Mouse (Mus musculus): ENCODE measurements around the gene Gmfb. TPM values are rescaled to one million over a fixed set of nuclear protein-coding genes. Genes with fewer than 3 reads are reported as not detected.

The Gmfb gene
- polyA plus RNA-seq, 1 experiment from 2014 or later = 163 TPM

GRCm38 (mm10) chr14:46816916-46817622 lies 5.0 kb downstream of the Gmfb start:
- H3K27me3 ChIP-seq (ENCODE audit: control insufficient read depth, insufficient read depth, low read length) = no peaks in the 10 kb centered on the region
- H3K27ac ChIP-seq (ENCODE audit: low read depth, low read length) = no peak overlapping the region
- no peak overlapping the region for H3K4me3 ChIP-seq (ENCODE audit: low read depth, low read length)
- peaks cover 10% of the 10 kb centered on the region for H3K4me1 ChIP-seq (ENCODE audit: control insufficient read depth, insufficient read depth, low read length)
- no peak overlapping the region for H3K9ac ChIP-seq (replicated peaks; ENCODE audit: low read depth, low read length)
- no peak for ATAC-seq (ENCODE audit: low read depth)
- no peak overlapping the region for H3K4me2 ChIP-seq (ENCODE audit: low read depth, low read length)
- 95% methylated on average over 8 of the region's 8 CpGs for WGBS
- no peaks in the 10 kb centered on the region for H3K9me3 ChIP-seq (ENCODE audit: control insufficient read depth, low read length)
- peaks cover 6% of the 10 kb centered on the region; the same call in 1 of the 2 replicates for H3K36me3 ChIP-seq (ENCODE audit: control insufficient read depth, insufficient read depth, low read length)

DNA sequence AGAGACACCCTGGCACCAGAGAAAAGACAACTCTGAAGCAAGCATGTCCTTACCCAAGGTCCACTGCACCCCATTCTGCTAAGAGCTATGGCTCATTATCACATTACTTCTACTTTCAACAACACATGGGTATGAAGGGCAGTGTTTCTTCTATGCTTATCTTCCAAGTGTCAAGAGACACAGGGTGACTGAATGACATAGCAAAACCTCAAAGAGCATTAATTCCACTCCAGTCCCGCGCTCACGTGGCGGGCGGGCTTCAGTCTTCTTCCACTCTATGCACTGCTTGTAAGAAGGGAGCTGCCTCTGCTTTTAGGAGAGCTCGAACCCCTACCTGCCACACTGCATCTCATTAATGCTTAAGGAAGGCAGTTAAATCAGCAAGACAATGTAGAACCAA lies 6.4 kb downstream of the Gmfb start:
- Histone ChIP-seq H3K27me3 (ENCODE audit: control insufficient read depth, insufficient read depth, low read length) (no peaks in the 10 kb centered on the region), H3K36me3 (ENCODE audit: control insufficient read depth, insufficient read depth, low read length) (peaks cover 12% of the 10 kb centered on the region), H3K4me1 (ENCODE audit: control insufficient read depth, insufficient read depth, low read length) (peaks cover 3% of the 10 kb centered on the region), H3K9me3 (ENCODE audit: control insufficient read depth, low read length) (no peaks in the 10 kb centered on the region), H3K9ac (replicated peaks; ENCODE audit: low read depth, low read length) (no peak overlapping the region), H3K4me2 (ENCODE audit: low read depth, low read length) (no peak overlapping the region), H3K27ac (ENCODE audit: low read depth, low read length) (no peak overlapping the region), H3K4me3 (ENCODE audit: low read depth, low read length) (no peak overlapping the region)
- WGBS = 89% methylated on average over 6 of the region's 6 CpGs
- no peak for ATAC-seq (ENCODE audit: low read depth)

DNA sequence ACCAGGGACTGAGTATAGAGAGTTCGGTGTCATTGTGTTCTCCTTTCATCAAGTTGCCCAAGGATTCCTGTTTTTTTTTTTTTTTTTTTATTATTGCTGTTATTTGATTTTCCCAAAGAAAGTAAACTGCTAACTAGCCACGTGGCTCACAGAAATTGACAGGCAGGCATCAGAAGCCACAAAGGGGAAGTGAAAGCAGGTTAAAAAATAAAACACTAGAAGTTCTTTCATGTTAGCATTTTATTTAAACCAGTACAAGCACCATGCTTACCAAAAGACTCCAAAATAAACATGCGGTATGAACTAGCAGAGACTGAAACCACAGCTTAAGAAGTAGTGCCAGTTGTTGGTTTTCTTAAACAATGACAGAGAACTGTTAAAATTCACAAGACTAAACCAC lies 14.1 kb downstream of the Gmfb start:
- no peak overlapping the region for H3K4me2 ChIP-seq (ENCODE audit: low read depth, low read length)
- H3K27ac ChIP-seq (ENCODE audit: low read depth, low read length) = no peak overlapping the region
- peaks cover 9% of the 10 kb centered on the region for H3K36me3 ChIP-seq (ENCODE audit: control insufficient read depth, insufficient read depth, low read length)
- H3K27me3 ChIP-seq (ENCODE audit: control insufficient read depth, insufficient read depth, low read length) = no peaks in the 10 kb centered on the region
- 88% methylated on average over 3 of the region's 3 CpGs for WGBS
- H3K4me1 ChIP-seq (ENCODE audit: control insufficient read depth, insufficient read depth, low read length) = no peaks in the 10 kb centered on the region
- no peaks in the 10 kb centered on the region for H3K9me3 ChIP-seq (ENCODE audit: control insufficient read depth, low read length)
- H3K9ac ChIP-seq (replicated peaks; ENCODE audit: low read depth, low read length) = no peak overlapping the region
- no peak for ATAC-seq (ENCODE audit: low read depth)
- H3K4me3 ChIP-seq (ENCODE audit: low read depth, low read length) = no peak overlapping the region

DNA sequence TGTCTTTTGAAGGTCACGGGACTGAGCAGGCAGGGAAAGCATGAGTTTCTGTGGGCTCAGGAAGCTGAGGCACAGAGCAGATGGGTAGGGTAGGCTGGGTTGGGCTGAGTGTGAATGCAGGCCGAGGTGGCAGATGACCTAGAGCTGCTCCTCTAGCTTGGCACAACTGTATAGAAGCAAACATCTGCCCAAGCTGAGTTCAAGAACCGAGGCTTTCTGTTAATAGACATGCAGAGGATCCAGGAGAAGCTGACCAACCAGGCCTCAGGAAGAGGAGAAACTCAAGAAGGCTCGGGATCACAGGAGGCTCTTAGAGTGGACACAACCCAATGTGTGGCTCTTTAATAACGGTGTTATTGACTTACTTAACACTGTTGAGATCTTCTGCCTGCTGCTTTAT lies 15.9 kb downstream of the Gmfb start:
- peaks cover 7% of the 10 kb centered on the region for H3K36me3 ChIP-seq (ENCODE audit: control insufficient read depth, insufficient read depth, low read length)
- H3K27ac ChIP-seq (ENCODE audit: low read depth, low read length) = no peak overlapping the region
- no peak overlapping the region for H3K4me3 ChIP-seq (ENCODE audit: low read depth, low read length)
- no peaks in the 10 kb centered on the region for H3K4me1 ChIP-seq (ENCODE audit: control insufficient read depth, insufficient read depth, low read length)
- 83% methylated on average over 5 of the region's 5 CpGs for WGBS
- no peaks in the 10 kb centered on the region for H3K9me3 ChIP-seq (ENCODE audit: control insufficient read depth, low read length)
- H3K9ac ChIP-seq (replicated peaks; ENCODE audit: low read depth, low read length) = no peak overlapping the region
- no peak overlapping the region for H3K4me2 ChIP-seq (ENCODE audit: low read depth, low read length)
- no peaks in the 10 kb centered on the region for H3K27me3 ChIP-seq (ENCODE audit: control insufficient read depth, insufficient read depth, low read length)
- no peak for ATAC-seq (ENCODE audit: low read depth)

DNA sequence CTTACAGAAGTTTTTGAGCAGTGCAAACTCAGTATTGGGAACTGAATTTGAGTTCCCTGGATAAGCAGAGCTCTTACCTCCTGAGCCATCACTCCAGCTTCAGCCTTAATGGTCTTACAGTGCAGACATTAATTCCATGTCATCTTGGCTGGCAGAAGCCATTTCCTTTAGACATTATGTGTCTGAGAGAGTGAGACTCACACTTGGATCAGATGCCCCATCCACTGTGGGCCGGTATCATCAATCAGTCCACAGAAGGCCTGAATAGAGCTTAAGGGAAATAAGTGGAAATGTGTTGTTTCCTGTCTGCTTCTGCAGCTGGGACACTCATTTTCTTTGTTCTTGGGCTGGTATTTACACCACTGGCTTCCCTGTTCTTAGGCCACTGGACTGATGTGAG lies 18.3 kb downstream of the Gmfb start:
- Histone ChIP-seq H3K27me3 (ENCODE audit: control insufficient read depth, insufficient read depth, low read length) (no peaks in the 10 kb centered on the region), H3K4me2 (ENCODE audit: low read depth, low read length) (no peak overlapping the region), H3K9ac (replicated peaks; ENCODE audit: low read depth, low read length) (no peak overlapping the region), H3K27ac (ENCODE audit: low read depth, low read length) (no peak overlapping the region), H3K4me1 (ENCODE audit: control insufficient read depth, insufficient read depth, low read length) (no peaks in the 10 kb centered on the region), H3K36me3 (ENCODE audit: control insufficient read depth, insufficient read depth, low read length) (no peaks in the 10 kb centered on the region; the same call in 1 of the 2 replicates), H3K4me3 (ENCODE audit: low read depth, low read length) (no peak overlapping the region), H3K9me3 (ENCODE audit: control insufficient read depth, low read length) (no peaks in the 10 kb centered on the region)
- no peak for ATAC-seq (ENCODE audit: low read depth)
- WGBS = 91% methylated on average over 1 of the region's 1 CpGs

DNA sequence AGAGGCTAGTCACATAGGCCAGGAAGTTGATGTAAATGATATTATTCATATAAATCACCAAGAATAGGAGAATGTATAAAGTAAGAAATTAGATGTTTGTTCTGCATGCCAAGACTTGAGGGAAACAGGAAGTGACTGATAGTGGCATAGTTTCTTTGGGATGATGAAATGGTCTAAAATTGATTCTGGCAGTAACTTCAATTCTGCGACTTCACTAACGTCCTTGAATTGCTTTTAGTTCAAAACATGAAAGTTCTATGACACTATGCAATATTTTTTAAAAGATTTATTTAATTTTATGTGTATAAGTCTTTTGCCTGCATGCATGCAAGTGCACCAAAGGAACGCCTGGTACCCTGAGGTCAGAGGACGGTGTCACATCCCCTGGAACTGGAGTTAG lies 18.8 kb downstream of the Gmfb start:
- Histone ChIP-seq H3K36me3 (ENCODE audit: control insufficient read depth, insufficient read depth, low read length) (no peaks in the 10 kb centered on the region; the same call in 1 of the 2 replicates), H3K9me3 (ENCODE audit: control insufficient read depth, low read length) (no peaks in the 10 kb centered on the region), H3K9ac (replicated peaks; ENCODE audit: low read depth, low read length) (no peak overlapping the region), H3K4me3 (ENCODE audit: low read depth, low read length) (no peak overlapping the region), H3K4me1 (ENCODE audit: control insufficient read depth, insufficient read depth, low read length) (no peaks in the 10 kb centered on the region), H3K4me2 (ENCODE audit: low read depth, low read length) (no peak overlapping the region), H3K27me3 (ENCODE audit: control insufficient read depth, insufficient read depth, low read length) (no peaks in the 10 kb centered on the region), H3K27ac (ENCODE audit: low read depth, low read length) (no peak overlapping the region)
- no peak for ATAC-seq (ENCODE audit: low read depth)
- 93% methylated on average over 4 of the region's 4 CpGs for WGBS

DNA sequence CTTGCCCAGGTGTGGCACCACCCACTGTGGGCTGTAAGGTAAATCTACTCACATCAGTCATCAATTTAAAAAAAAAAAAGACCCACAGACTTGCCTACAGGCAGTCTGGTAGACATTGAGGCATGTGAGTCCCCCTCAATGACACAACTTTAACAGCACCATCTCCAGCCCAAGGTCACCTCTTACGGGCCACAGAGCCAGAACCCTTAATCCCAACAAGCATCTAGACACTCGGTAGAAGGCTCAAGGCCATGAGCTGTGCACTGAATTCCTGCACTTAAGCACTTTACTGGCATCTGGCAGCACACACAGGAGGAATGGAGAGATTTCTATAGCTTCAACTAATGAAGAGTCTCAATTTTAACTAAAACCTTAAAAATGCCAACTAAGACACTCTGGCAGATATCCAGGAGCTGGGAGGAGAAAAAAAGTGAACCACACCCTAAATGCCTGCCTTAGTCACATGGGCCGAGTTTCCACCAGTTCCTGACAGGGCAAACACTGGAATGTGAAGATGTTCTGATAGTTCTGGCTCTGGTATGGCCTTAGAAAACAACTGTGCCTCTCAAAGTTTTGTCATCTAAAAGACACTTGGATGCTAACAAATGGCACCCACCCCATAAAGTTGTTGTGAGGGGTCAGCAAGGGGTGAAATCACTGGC lies 21.2 kb downstream of the Gmfb start:
- Histone ChIP-seq H3K27ac (ENCODE audit: low read depth, low read length) (no peak overlapping the region), H3K4me1 (ENCODE audit: control insufficient read depth, insufficient read depth, low read length) (no peaks in the 10 kb centered on the region), H3K4me3 (ENCODE audit: low read depth, low read length) (no peak overlapping the region), H3K4me2 (ENCODE audit: low read depth, low read length) (no peak overlapping the region), H3K9ac (replicated peaks; ENCODE audit: low read depth, low read length) (no peak overlapping the region), H3K27me3 (ENCODE audit: control insufficient read depth, insufficient read depth, low read length) (no peaks in the 10 kb centered on the region), H3K36me3 (ENCODE audit: control insufficient read depth, insufficient read depth, low read length) (no peaks in the 10 kb centered on the region; the same call in 1 of the 2 replicates), H3K9me3 (ENCODE audit: control insufficient read depth, low read length) (no peaks in the 10 kb centered on the region)
- ATAC-seq (ENCODE audit: low read depth) = no peak
- WGBS = 87% methylated on average over 3 of the region's 3 CpGs

- no peak overlapping the region for H3K9ac ChIP-seq (replicated peaks; ENCODE audit: low read depth, low read length)
- H3K36me3 ChIP-seq (ENCODE audit: control insufficient read depth, insufficient read depth, low read length) = no peaks in the 10 kb centered on the region
- H3K9me3 ChIP-seq (ENCODE audit: control insufficient read depth, low read length) = no peaks in the 10 kb centered on the region
- H3K4me3 ChIP-seq (ENCODE audit: low read depth, low read length) = no peak overlapping the region
- no peak overlapping the region for H3K27ac ChIP-seq (ENCODE audit: low read depth, low read length)
- H3K27me3 ChIP-seq (ENCODE audit: control insufficient read depth, insufficient read depth, low read length) = no peaks in the 10 kb centered on the region
- WGBS = 93% methylated on average over 5 of the region's 5 CpGs
- H3K4me2 ChIP-seq (ENCODE audit: low read depth, low read length) = no peak overlapping the region
- H3K4me1 ChIP-seq (ENCODE audit: control insufficient read depth, insufficient read depth, low read length) = no peaks in the 10 kb centered on the region
- no peak for ATAC-seq (ENCODE audit: low read depth)
Measured at GRCm38 (mm10) chr14:46794157-46794556, 27.9 kb downstream of the Gmfb start.

DNA sequence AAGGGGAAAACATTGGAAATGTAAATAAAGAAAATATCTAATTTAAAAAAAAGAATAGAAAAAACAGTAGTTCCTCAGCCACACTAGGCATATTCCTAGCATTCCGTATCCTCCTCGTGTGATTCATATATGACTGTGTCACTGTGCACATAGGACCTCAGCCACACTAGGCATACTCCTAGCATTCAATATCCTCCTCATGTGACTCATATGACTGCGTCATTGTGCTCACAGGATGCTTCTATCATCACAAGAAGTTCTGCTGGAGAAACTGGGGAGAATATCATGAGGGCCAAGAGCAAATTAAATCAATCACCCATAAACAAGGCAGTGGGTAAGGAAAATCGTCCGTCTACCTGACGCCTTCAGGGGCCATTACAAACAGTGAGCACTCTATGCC lies 31.3 kb downstream of the Gmfb start:
- Histone ChIP-seq H3K36me3 (ENCODE audit: control insufficient read depth, insufficient read depth, low read length) (no peaks in the 10 kb centered on the region), H3K27ac (ENCODE audit: low read depth, low read length) (no peak overlapping the region), H3K9me3 (ENCODE audit: control insufficient read depth, low read length) (no peaks in the 10 kb centered on the region), H3K9ac (replicated peaks; ENCODE audit: low read depth, low read length) (no peak overlapping the region), H3K27me3 (ENCODE audit: control insufficient read depth, insufficient read depth, low read length) (no peaks in the 10 kb centered on the region; the same call in 1 of the 2 replicates), H3K4me2 (ENCODE audit: low read depth, low read length) (no peak overlapping the region), H3K4me3 (ENCODE audit: low read depth, low read length) (no peak overlapping the region), H3K4me1 (ENCODE audit: control insufficient read depth, insufficient read depth, low read length) (peaks cover 12% of the 10 kb centered on the region; the same call in 1 of the 2 replicates)
- WGBS = 95% methylated on average over 6 of the region's 6 CpGs
- no peak for ATAC-seq (ENCODE audit: low read depth)

Data from neural tube, embryonic 14.5 days (tissue).